Mouse (Mus musculus): ENCODE results near the gene Dcakd. TPM values are rescaled to one million over a fixed set of nuclear protein-coding genes. Genes with fewer than 3 reads are reported as not detected.

The Dcakd gene
- polyA plus RNA-seq, 1 experiment from 2014 or later, result 161 TPM

GRCm38 (mm10) chr11:103011206-103011497, 17.0 kb downstream of the Dcakd start:
- Histone ChIP-seq H3K9ac (replicated peaks; ENCODE audit: low read length) (no peak overlapping the region), H3K4me2 (replicated peaks; ENCODE audit: low read depth, low read length) (no peak overlapping the region), H3K4me1 (ENCODE audit: insufficient read depth, low read length) (peaks cover 16% of the 10 kb centered on the region), H3K4me3 (ENCODE audit: low read length) (no peak overlapping the region), H3K9me3 (ENCODE audit: low read length) (no peaks in the 10 kb centered on the region), H3K27ac (ENCODE audit: low read length) (no peak overlapping the region), H3K36me3 (ENCODE audit: insufficient read depth, low read length) (peaks cover 12% of the 10 kb centered on the region; the same call in 1 of the 2 replicates), H3K27me3 (ENCODE audit: insufficient read depth, low read length) (no peaks in the 10 kb centered on the region)
- ATAC-seq (ENCODE audit: low FRiP score, low TSS enrichment), result no peak
- 84% methylated on average over 2 of the region's 2 CpGs for WGBS

DNA sequence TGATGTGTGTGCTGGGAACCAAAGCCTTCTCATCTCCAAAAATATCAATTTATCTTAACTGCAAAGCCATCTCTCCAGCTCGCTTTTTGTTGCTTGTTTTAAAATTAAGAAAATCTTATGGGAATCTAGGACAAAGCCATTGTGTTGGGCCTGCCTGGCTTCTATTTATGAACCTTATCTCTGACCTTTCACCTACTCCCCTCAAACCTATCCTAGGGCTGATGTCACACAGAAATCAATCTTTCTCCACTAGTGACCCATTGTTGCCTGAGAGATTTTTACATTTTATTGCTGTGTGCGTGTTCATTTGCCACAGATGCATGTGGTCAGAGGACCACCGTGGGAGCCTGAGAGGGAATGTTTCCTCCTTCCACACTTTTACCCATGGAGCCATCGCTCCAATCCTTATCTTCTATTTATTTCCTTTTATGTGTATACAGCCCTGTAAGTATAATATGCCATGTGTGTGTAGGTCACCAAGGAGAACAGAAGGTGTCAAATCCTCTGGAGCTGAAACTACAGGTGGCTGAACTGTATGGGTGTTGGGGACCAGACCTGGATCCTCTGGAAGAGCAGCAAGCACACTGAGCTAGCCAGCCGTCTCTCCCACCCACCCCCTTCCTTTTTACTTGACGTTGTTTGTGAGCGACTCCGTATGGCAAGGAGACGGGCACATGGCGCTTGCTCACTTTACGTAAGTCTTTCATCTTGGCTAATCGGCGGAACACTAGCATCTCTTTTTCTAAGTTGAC, 17.5 kb downstream of the Dcakd start:
- H3K27me3 ChIP-seq (ENCODE audit: insufficient read depth, low read length), result no peaks in the 10 kb centered on the region
- peaks cover 12% of the 10 kb centered on the region; the same call in 1 of the 2 replicates for H3K36me3 ChIP-seq (ENCODE audit: insufficient read depth, low read length)
- WGBS, result 67% methylated on average over 13 of the region's 13 CpGs
- peaks cover 10% of the 10 kb centered on the region for H3K4me1 ChIP-seq (ENCODE audit: insufficient read depth, low read length)
- H3K4me2 ChIP-seq (replicated peaks; ENCODE audit: low read depth, low read length), result no peak overlapping the region
- no peak overlapping the region for H3K4me3 ChIP-seq (ENCODE audit: low read length)
- no peak for ATAC-seq (ENCODE audit: low FRiP score, low TSS enrichment)
- H3K9me3 ChIP-seq (ENCODE audit: low read length), result no peaks in the 10 kb centered on the region
- H3K27ac ChIP-seq (ENCODE audit: low read length), result no peak overlapping the region
- H3K9ac ChIP-seq (replicated peaks; ENCODE audit: low read length), result no peak overlapping the region

DNA sequence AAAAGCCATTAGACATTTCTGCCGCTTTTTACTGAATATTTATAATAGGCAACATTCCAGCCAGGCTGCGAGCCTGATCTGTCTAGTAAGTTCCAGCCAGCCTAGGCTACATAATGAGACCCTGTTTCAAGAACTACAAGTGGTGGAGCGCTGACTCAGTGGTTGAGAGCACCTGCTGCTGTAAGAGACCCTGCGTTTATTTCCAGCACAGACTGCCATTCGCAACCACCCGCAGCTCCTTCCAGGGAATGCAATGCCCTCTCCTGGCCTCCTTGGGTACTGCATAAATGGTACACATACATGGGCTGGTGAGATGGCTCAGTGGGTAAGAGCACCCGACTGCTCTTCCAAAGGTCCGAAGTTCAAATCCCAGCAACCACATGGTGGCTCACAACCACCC, 18.9 kb downstream of the Dcakd start:
- H3K4me2 ChIP-seq (replicated peaks; ENCODE audit: low read depth, low read length), result no peak overlapping the region
- peaks cover 3% of the 10 kb centered on the region; the same call in 1 of the 2 replicates for H3K4me1 ChIP-seq (ENCODE audit: insufficient read depth, low read length)
- no peaks in the 10 kb centered on the region for H3K27me3 ChIP-seq (ENCODE audit: insufficient read depth, low read length)
- H3K27ac ChIP-seq (ENCODE audit: low read length), result no peak overlapping the region
- peaks cover 7% of the 10 kb centered on the region; the same call in 1 of the 2 replicates for H3K36me3 ChIP-seq (ENCODE audit: insufficient read depth, low read length)
- no peak overlapping the region for H3K4me3 ChIP-seq (ENCODE audit: low read length)
- no peak overlapping the region for H3K9ac ChIP-seq (replicated peaks; ENCODE audit: low read length)
- no peak for ATAC-seq (ENCODE audit: low FRiP score, low TSS enrichment)
- 90% methylated on average over 8 of the region's 8 CpGs for WGBS
- H3K9me3 ChIP-seq (ENCODE audit: low read length), result no peaks in the 10 kb centered on the region

GRCm38 (mm10) chr11:103008558-103008957, 19.6 kb downstream of the Dcakd start:
- Histone ChIP-seq H3K4me3 (ENCODE audit: low read length) (no peak overlapping the region), H3K4me2 (replicated peaks; ENCODE audit: low read depth, low read length) (no peak overlapping the region), H3K9me3 (ENCODE audit: low read length) (no peaks in the 10 kb centered on the region), H3K36me3 (ENCODE audit: insufficient read depth, low read length) (peaks cover 7% of the 10 kb centered on the region; the same call in 1 of the 2 replicates), H3K9ac (replicated peaks; ENCODE audit: low read length) (no peak overlapping the region), H3K27ac (ENCODE audit: low read length) (no peak overlapping the region), H3K27me3 (ENCODE audit: insufficient read depth, low read length) (no peaks in the 10 kb centered on the region), H3K4me1 (ENCODE audit: insufficient read depth, low read length) (peaks cover 4% of the 10 kb centered on the region; the same call in 1 of the 2 replicates)
- no peak for ATAC-seq (ENCODE audit: low FRiP score, low TSS enrichment)
- WGBS, result 85% methylated on average over 7 of the region's 7 CpGs

GRCm38 (mm10) chr11:103007001-103007340, 21.2 kb downstream of the Dcakd start:
- Histone ChIP-seq H3K9me3 (ENCODE audit: low read length) (no peaks in the 10 kb centered on the region), H3K4me2 (replicated peaks; ENCODE audit: low read depth, low read length) (no peak overlapping the region), H3K4me3 (ENCODE audit: low read length) (no peak overlapping the region), H3K9ac (replicated peaks; ENCODE audit: low read length) (no peak overlapping the region), H3K36me3 (ENCODE audit: insufficient read depth, low read length) (no peaks in the 10 kb centered on the region; the same call in 1 of the 2 replicates), H3K27me3 (ENCODE audit: insufficient read depth, low read length) (no peaks in the 10 kb centered on the region), H3K4me1 (ENCODE audit: insufficient read depth, low read length) (peaks cover 6% of the 10 kb centered on the region; the same call in 1 of the 2 replicates), H3K27ac (ENCODE audit: low read length) (no peak overlapping the region)
- WGBS, result 73% methylated on average over 6 of the region's 6 CpGs
- ATAC-seq (ENCODE audit: low FRiP score, low TSS enrichment), result no peak

- no peak for ATAC-seq (ENCODE audit: low FRiP score, low TSS enrichment)
- H3K4me1 ChIP-seq (ENCODE audit: insufficient read depth, low read length), result peaks cover 6% of the 10 kb centered on the region; the same call in 1 of the 2 replicates
- H3K36me3 ChIP-seq (ENCODE audit: insufficient read depth, low read length), result no peaks in the 10 kb centered on the region; the same call in 1 of the 2 replicates
- H3K27ac ChIP-seq (ENCODE audit: low read length), result no peak overlapping the region
- no peak overlapping the region for H3K4me3 ChIP-seq (ENCODE audit: low read length)
- H3K9ac ChIP-seq (replicated peaks; ENCODE audit: low read length), result no peak overlapping the region
- WGBS, result 80% methylated on average over 7 of the region's 7 CpGs
- no peaks in the 10 kb centered on the region for H3K27me3 ChIP-seq (ENCODE audit: insufficient read depth, low read length)
- no peaks in the 10 kb centered on the region for H3K9me3 ChIP-seq (ENCODE audit: low read length)
- no peak overlapping the region for H3K4me2 ChIP-seq (replicated peaks; ENCODE audit: low read depth, low read length)
These were observed 21.7 kb downstream of the Dcakd start for GRCm38 (mm10) chr11:103006286-103007000.

DNA sequence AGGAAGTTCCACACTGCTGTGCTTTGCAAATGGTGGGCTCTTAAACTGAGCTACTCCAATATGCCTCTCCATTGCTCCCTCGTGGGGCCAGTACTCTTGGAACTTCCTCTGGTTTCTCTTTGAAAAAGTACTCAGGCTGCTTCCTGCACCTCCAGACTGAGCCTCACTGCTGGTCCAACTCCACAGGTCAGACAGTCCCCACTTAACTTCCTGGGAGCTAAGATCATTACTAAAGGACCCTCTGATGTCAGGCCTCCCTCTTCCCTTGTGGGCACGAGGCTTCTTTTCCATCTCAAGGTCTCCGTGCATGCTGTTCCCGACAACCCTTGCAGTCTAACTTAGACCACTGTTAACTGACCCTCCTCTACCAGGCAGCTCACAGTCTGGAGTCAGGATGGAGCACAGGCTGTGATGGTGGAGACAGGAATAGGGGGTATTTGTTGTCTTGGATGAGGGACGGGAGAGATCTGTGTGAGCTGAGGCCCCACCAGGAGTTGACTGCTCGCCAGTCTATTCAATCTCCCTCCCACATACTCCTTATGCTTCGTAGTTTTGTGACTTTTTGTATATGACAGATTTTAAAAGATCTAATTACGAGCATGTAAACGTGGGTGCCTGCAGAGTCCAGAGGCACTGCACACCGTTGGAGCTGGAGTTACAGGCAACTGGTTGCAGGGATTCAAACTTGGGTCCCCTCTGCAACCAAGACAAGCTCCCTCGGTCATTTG, 22.7 kb downstream of the Dcakd start:
- Histone ChIP-seq H3K27ac (ENCODE audit: low read length) (no peak overlapping the region), H3K4me1 (ENCODE audit: insufficient read depth, low read length) (peaks cover 3% of the 10 kb centered on the region; the same call in 1 of the 2 replicates), H3K9ac (replicated peaks; ENCODE audit: low read length) (no peak overlapping the region), H3K4me2 (replicated peaks; ENCODE audit: low read depth, low read length) (no peak overlapping the region), H3K9me3 (ENCODE audit: low read length) (no peaks in the 10 kb centered on the region), H3K27me3 (ENCODE audit: insufficient read depth, low read length) (no peaks in the 10 kb centered on the region), H3K4me3 (ENCODE audit: low read length) (no peak overlapping the region), H3K36me3 (ENCODE audit: insufficient read depth, low read length) (no peaks in the 10 kb centered on the region; the same call in 1 of the 2 replicates)
- WGBS, result 73% methylated on average over 11 of the region's 11 CpGs
- no peak for ATAC-seq (ENCODE audit: low FRiP score, low TSS enrichment)

DNA sequence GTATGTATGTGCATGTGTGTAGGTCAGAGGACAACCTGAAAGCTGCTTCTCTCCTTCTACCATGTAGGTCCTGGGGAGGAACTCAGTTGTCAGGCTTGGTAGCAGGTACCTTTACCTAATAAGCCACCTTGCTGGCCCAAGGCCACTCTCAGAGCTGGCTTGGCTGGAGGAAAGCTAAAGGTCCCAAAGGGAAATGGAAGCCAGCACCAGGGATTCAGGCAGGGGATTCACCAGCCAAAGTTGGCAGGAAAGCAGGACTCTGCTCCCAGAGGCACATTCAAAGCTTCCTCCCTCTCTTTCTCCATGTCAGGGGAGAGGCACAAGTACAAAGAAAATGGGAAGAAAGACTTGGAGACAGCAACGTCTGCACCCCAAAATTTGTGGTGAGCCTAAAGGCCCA, 23.3 kb downstream of the Dcakd start:
- ATAC-seq (ENCODE audit: low FRiP score, low TSS enrichment), result no peak
- 100% methylated on average over 1 of the region's 1 CpGs for WGBS

GRCm38 (mm10) chr11:103003210-103003609, 24.9 kb downstream of the Dcakd start:
- WGBS, result 37% methylated on average over 5 of the region's 5 CpGs
- peak; percentile 83 for ATAC-seq (ENCODE audit: low FRiP score, low TSS enrichment)
- H3K9me3 ChIP-seq (ENCODE audit: low read length), result no peaks in the 10 kb centered on the region
- no peaks in the 10 kb centered on the region for H3K27me3 ChIP-seq (ENCODE audit: insufficient read depth, low read length)
- H3K36me3 ChIP-seq (ENCODE audit: insufficient read depth, low read length), result peaks cover 19% of the 10 kb centered on the region
- no peak overlapping the region for H3K4me2 ChIP-seq (replicated peaks; ENCODE audit: low read depth, low read length)
- H3K4me1 ChIP-seq (ENCODE audit: insufficient read depth, low read length), result 0 out of 2 replicates have a peak, but pooled peaks cover 3% of the 10 kb centered on the region
- no peak overlapping the region for H3K9ac ChIP-seq (replicated peaks; ENCODE audit: low read length)
- H3K4me3 ChIP-seq (ENCODE audit: low read length), result no peak overlapping the region
- no peak overlapping the region for H3K27ac ChIP-seq (ENCODE audit: low read length)

More for the DNA sequence above, 23.3 kb downstream of the Dcakd start:
- Histone ChIP-seq H3K9ac (replicated peaks; ENCODE audit: low read length) (no peak overlapping the region), H3K36me3 (ENCODE audit: insufficient read depth, low read length) (peaks cover 3% of the 10 kb centered on the region), H3K4me2 (replicated peaks; ENCODE audit: low read depth, low read length) (no peak overlapping the region), H3K9me3 (ENCODE audit: low read length) (no peaks in the 10 kb centered on the region), H3K27ac (ENCODE audit: low read length) (no peak overlapping the region), H3K27me3 (ENCODE audit: insufficient read depth, low read length) (no peaks in the 10 kb centered on the region), H3K4me1 (ENCODE audit: insufficient read depth, low read length) (0 out of 2 replicates have a peak, but pooled peaks cover 3% of the 10 kb centered on the region), H3K4me3 (ENCODE audit: low read length) (no peak overlapping the region)

All from kidney, embryonic 16.5 days (tissue).